In the genomic region with DNA sequence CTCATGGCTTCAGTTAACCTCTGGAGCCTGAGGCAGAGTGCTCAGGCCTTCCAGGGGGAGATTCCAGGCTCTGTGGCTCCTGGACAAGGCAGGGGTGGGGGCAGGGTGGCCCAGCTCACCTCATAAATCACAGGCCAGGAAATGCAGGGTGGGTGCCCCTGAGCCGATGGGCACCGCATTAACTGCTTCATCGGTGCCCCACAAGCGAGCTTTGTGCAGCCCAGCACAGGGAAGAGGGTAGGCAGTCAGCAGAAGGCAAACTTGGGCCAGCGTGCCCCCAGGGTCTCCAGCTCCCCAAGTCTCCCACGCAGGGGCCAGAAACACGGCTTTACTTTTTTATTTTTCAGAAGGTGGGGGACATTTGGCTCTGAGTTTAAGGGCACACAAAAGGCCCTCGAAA, we compare ENCODE assay signal across 21 mouse cellular contexts. TPM values are rescaled to one million over a fixed set of nuclear protein-coding genes. Genes with fewer than 3 reads are reported as not detected.
DNase-seq lines count a peak whose midpoint lies in the region; ATAC-seq and TF ChIP-seq lines count a peak whose summit lies in the region.
"Had no signal": no experiment of that assay in that cellular context is flagged by ENCODE, and none has a peak within 500 bp of the region (broad histone marks: within the 10 kb centered on the region; RNA-seq: fewer than 3 reads in every experiment).

No protein-coding gene starts in this region.

- peak; percentile 10 to 21 for DNase-seq in kidney, postnatal 4 days
- DNase-seq in kidney, adult 2 months = no peak
- DNase-seq in G1E (ENCODE audit: low spot score) = no peak
- no peak for DNase-seq in limb, embryonic 10.5 days (ENCODE audit: low spot score)
- no peak for DNase-seq in heart, adult 18-20 months
- DNase-seq in embryo, embryonic 10 days (ENCODE audit: low spot score) = no peak
- DNase-seq: adrenal gland, adult 8-10 months; adrenal gland, postnatal 36 days; cerebellum, adult 11 months; cerebellum, adult 8-10 months; cerebellum, postnatal 14 days; gastrocnemius, postnatal 10 days; heart, adult 2 months; heart, postnatal 14 days had no signal

- TF ChIP-seq POLR2A in kidney, adult 2 months (IDR thresholded peaks at IDR 0.05; ENCODE audit: low read depth, low read length) = no peak

- H3K9me3 ChIP-seq in hindbrain, embryonic 15.5 days = no peaks in the 10 kb centered on the region
- H3K9me3 ChIP-seq in hindbrain, embryonic 12.5 days (replicated peaks) = no peaks in the 10 kb centered on the region
- peaks cover 94% of the 10 kb centered on the region for H3K9me3 ChIP-seq in G1E (replicated peaks)
- no peaks in the 10 kb centered on the region for H3K9me3 ChIP-seq in limb, embryonic 10.5 days (replicated peaks)
- H3K9me3 ChIP-seq: embryonic facial prominence, embryonic 12.5 days; heart, embryonic 15.5 days had no signal

- H3K36me3 ChIP-seq in hindbrain, embryonic 15.5 days = no peaks in the 10 kb centered on the region
- H3K36me3 ChIP-seq in hindbrain, embryonic 12.5 days = no peaks in the 10 kb centered on the region
- no peaks in the 10 kb centered on the region for H3K36me3 ChIP-seq in kidney, adult 2 months (ENCODE audit: control insufficient read depth, insufficient read depth, low read length)
- H3K36me3 ChIP-seq in G1E (replicated peaks) = no peaks in the 10 kb centered on the region
- no peaks in the 10 kb centered on the region for H3K36me3 ChIP-seq in limb, embryonic 10.5 days
- H3K36me3 ChIP-seq: embryonic facial prominence, embryonic 12.5 days; heart, embryonic 15.5 days had no signal

- TF ChIP-seq CTCF in kidney, adult 2 months (conservative IDR thresholded peaks at IDR 0.05; ENCODE audit: insufficient read depth, insufficient read length, low read depth, low read length) = no peak
- TF ChIP-seq CTCF in G1E (IDR thresholded peaks at IDR 0.05; ENCODE audit: low read depth, low read length) = no peak

- 53% methylated on average over 8 of the region's 8 CpGs for WGBS in hindbrain, embryonic 15.5 days
- WGBS in hindbrain, embryonic 12.5 days = 71% methylated on average over 8 of the region's 8 CpGs
- 27% methylated on average over 8 of the region's 8 CpGs for WGBS in kidney, adult 2 months
- 71% methylated on average over 8 of the region's 8 CpGs for WGBS in limb, embryonic 10.5 days

- H3K4me1 ChIP-seq in hindbrain, embryonic 15.5 days (replicated peaks) = peaks cover 14% of the 10 kb centered on the region
- H3K4me1 ChIP-seq in hindbrain, embryonic 12.5 days = peaks cover 7% of the 10 kb centered on the region; the same call in 1 of the 2 replicates
- no peaks in the 10 kb centered on the region for H3K4me1 ChIP-seq in kidney, adult 2 months (ENCODE audit: control insufficient read depth, insufficient read depth, low read length)
- no peaks in the 10 kb centered on the region for H3K4me1 ChIP-seq in G1E (ENCODE audit: insufficient read depth, low read depth, low read length)
- H3K4me1 ChIP-seq in limb, embryonic 10.5 days = peaks cover 15% of the 10 kb centered on the region
- H3K4me1 ChIP-seq: embryonic facial prominence, embryonic 12.5 days; heart, embryonic 15.5 days had no signal

- peak; percentile 66; the same call in 1 of the 2 replicates for ATAC-seq in hindbrain, embryonic 15.5 days (ENCODE audit: low FRiP score, low read depth)
- no peak for ATAC-seq in hindbrain, embryonic 12.5 days (ENCODE audit: low FRiP score)
- ATAC-seq in G1E (ENCODE audit: extremely low read depth, insufficient number of reproducible peaks, low FRiP score, poor library complexity, severe bottlenecking) = no peak

- H3K4me2 ChIP-seq in hindbrain, embryonic 15.5 days = no peak overlapping the region
- no peak overlapping the region for H3K4me2 ChIP-seq in hindbrain, embryonic 12.5 days (replicated peaks)
- H3K4me2 ChIP-seq: embryonic facial prominence, embryonic 12.5 days; heart, embryonic 11.5 days; heart, embryonic 15.5 days had no signal

- H3K27ac ChIP-seq in hindbrain, embryonic 15.5 days (replicated peaks) = 0 out of 2 replicates have a peak overlapping the region, but pooled peaks have one; percentile 22
- no peak overlapping the region for H3K27ac ChIP-seq in hindbrain, embryonic 12.5 days
- no peak overlapping the region for H3K27ac ChIP-seq in kidney, adult 2 months (ENCODE audit: insufficient read depth, low read depth, low read length)
- H3K27ac ChIP-seq in limb, embryonic 10.5 days = 0 out of 2 replicates have a peak overlapping the region, but pooled peaks have one; percentile 2
- H3K27ac ChIP-seq: embryonic facial prominence, embryonic 12.5 days; heart, adult 2 months; heart, embryonic 15.5 days had no signal

- H3K4me3 ChIP-seq in hindbrain, embryonic 15.5 days = no peak overlapping the region
- no peak overlapping the region for H3K4me3 ChIP-seq in hindbrain, embryonic 12.5 days
- no peak overlapping the region for H3K4me3 ChIP-seq in kidney, adult 2 months (ENCODE audit: insufficient read depth, low read depth, low read length)
- peak overlapping the region; percentile 20; the same call in 1 of the 2 replicates for H3K4me3 ChIP-seq in G1E (ENCODE audit: low read depth, low read length)
- no peak overlapping the region for H3K4me3 ChIP-seq in limb, embryonic 10.5 days
- H3K4me3 ChIP-seq: embryonic facial prominence, embryonic 12.5 days; heart, adult 2 months; heart, embryonic 15.5 days had no signal

- no peaks in the 10 kb centered on the region for H3K27me3 ChIP-seq in hindbrain, embryonic 15.5 days
- H3K27me3 ChIP-seq in hindbrain, embryonic 12.5 days = no peaks in the 10 kb centered on the region
- no peaks in the 10 kb centered on the region for H3K27me3 ChIP-seq in kidney, adult 2 months (replicated peaks; ENCODE audit: control insufficient read depth, insufficient read depth, low read length)
- no peaks in the 10 kb centered on the region for H3K27me3 ChIP-seq in G1E (ENCODE audit: insufficient read depth, low read length)
- no peaks in the 10 kb centered on the region; the same call in 1 of the 2 replicates for H3K27me3 ChIP-seq in limb, embryonic 10.5 days (ENCODE audit: low read depth, poor library complexity, severe bottlenecking)
- H3K27me3 ChIP-seq: embryonic facial prominence, embryonic 12.5 days had no signal

- no peak overlapping the region for H3K9ac ChIP-seq in hindbrain, embryonic 15.5 days
- no peak overlapping the region for H3K9ac ChIP-seq in hindbrain, embryonic 12.5 days
- H3K9ac ChIP-seq: embryonic facial prominence, embryonic 12.5 days; heart, embryonic 15.5 days had no signal

RNA-seq across cellular contexts. Expression of a gene that starts 29.1 kb away (rescaled TPM):
- polyA plus RNA-seq in hindbrain, embryonic 15.5 days (2015; fragmentation: Nextera tagmentation; extraction: Ambion mirVana) = 80.6 and 83.2 TPM in 2 replicates
- 4.6 and 5.4 TPM in 2 replicates for polyA plus RNA-seq in hindbrain, embryonic 12.5 days (2016; fragmentation: Nextera tagmentation; extraction: Ambion mirVana)
- not detected in 2 replicates for polyA plus RNA-seq in kidney, adult 2 months (2012; rRNA removed)
- total RNA-seq in G1E (2014; fragmentation: Nextera tagmentation) (not detected in 2 replicates), G1E (2017) (0.06 and 0.38 TPM in 2 replicates)
- not detected in 2 replicates for polyA plus RNA-seq in G1E (2012)
- polyA plus RNA-seq in limb, embryonic 10.5 days (2016; fragmentation: Nextera tagmentation; extraction: Ambion mirVana) = 0.08 TPM in 1 of 2 replicates, not detected in the other
- not detected for total RNA-seq in heart, adult 18-20 months (2021)
- total RNA-seq: common myeloid progenitor, adult 5-6 weeks; heart, adult 2 months; heart, postnatal 14 days; hematopoietic stem cell, adult 5-6 weeks had no signal
- polyA plus RNA-seq: heart, adult 2 months; heart, embryonic 11.5 days had no signal

RNA-seq across cellular contexts. Expression of a gene that starts 59.5 kb away (rescaled TPM):
- polyA plus RNA-seq in hindbrain, embryonic 15.5 days (2015; fragmentation: Nextera tagmentation; extraction: Ambion mirVana) = 33.9 and 34.2 TPM in 2 replicates
- 12.1 and 12.4 TPM in 2 replicates for polyA plus RNA-seq in hindbrain, embryonic 12.5 days (2016; fragmentation: Nextera tagmentation; extraction: Ambion mirVana)
- 0.84 TPM in 2 replicates for polyA plus RNA-seq in kidney, adult 2 months (2012; rRNA removed)
- total RNA-seq in G1E (2014; fragmentation: Nextera tagmentation) (not detected in 2 replicates), G1E (2017) (under 0.01 and 0.22 TPM in 2 replicates)
- polyA plus RNA-seq in G1E (2012) = not detected in 2 replicates
- polyA plus RNA-seq in limb, embryonic 10.5 days (2016; fragmentation: Nextera tagmentation; extraction: Ambion mirVana) = 0.03 TPM in 2 replicates
- 1 to 10 TPM; 1.3 to 1.6 TPM for total RNA-seq in heart, adult 18-20 months (2021)
- total RNA-seq: common myeloid progenitor, adult 5-6 weeks; hematopoietic stem cell, adult 5-6 weeks had no signal

Comparison
In these comparisons a context has a peak if more than half of its experiments do, and no peak if none do; other contexts are left out.
1. H3K27ac ChIP-seq: peak in hindbrain, embryonic 15.5 days (single experiment) and limb, embryonic 10.5 days (single experiment); none in hindbrain, embryonic 12.5 days (single experiment) and kidney, adult 2 months (single experiment).
2. DNase-seq: peak in kidney, postnatal 4 days (2 of 2); none in kidney, adult 2 months (single experiment), G1E (single experiment), limb, embryonic 10.5 days (single experiment), heart, adult 18-20 months (0 of 2) and embryo, embryonic 10 days (single experiment).
3. RNA of a gene that starts 29.1 kb away (polyA plus RNA-seq): 80.6 to 83.2 TPM in hindbrain, embryonic 15.5 days; 4.6 to 5.4 TPM in hindbrain, embryonic 12.5 days, 0.08 TPM in limb, embryonic 10.5 days, not detected in kidney, adult 2 months and not detected in G1E; every median in the first group is over 10 times any median in the second.